Mouse (Mus musculus) lung, postnatal 0 days (tissue): ENCODE measurements around the gene Ublcp1. TPM values are rescaled to one million over a fixed set of nuclear protein-coding genes. Genes with fewer than 3 reads are reported as not detected.
"Not testable (repeated sequence)": the region's sequence is repeated elsewhere in the genome, so short reads cannot be mapped to it uniquely, and the experiment has no call there.

Experiments used
- ATAC-seq: fragments of 200-750 bp; cut with Nextera tagmentation; 2 replicates; pipeline ENCODE4 v1.8.0; 2017; ENCODE audit warnings: moderate library complexity
- DNase-seq: peaks from one replicate; pipeline ENCODE4 v3.0.0-alpha.2; 2016; ENCODE audit warnings: low spot score
- H3K27ac ChIP-seq: fragments of 300-500 bp; sonication (generic); 2 replicates; pipeline ENCODE4 v1.5.1; 2014; ENCODE audit warnings: antibody characterized with exemption, mild to moderate bottlenecking, low read length, mixed read lengths
- H3K27me3 ChIP-seq: fragments of 300-500 bp; sonication (generic); replicated peaks from 2 replicates; pipeline ENCODE4 v1.6.1; 2014; ENCODE audit warnings: low read length, mixed read lengths; ENCODE audit not compliant: insufficient read depth
- H3K36me3 ChIP-seq: fragments of 300-500 bp; sonication (generic); 2 replicates; pipeline ENCODE4 v1.6.1; 2014; ENCODE audit warnings: low read length, mixed read lengths; ENCODE audit not compliant: insufficient read depth
- H3K4me1 ChIP-seq: fragments of 300-500 bp; sonication (generic); 2 replicates; pipeline ENCODE4 v1.6.1; 2014; ENCODE audit warnings: antibody characterized with exemption, low read depth, low read length, mixed read lengths; ENCODE audit not compliant: insufficient read depth
- H3K4me2 ChIP-seq: fragments of 300-500 bp; sonication (generic); replicated peaks from 2 replicates; pipeline ENCODE4 v1.6.1; 2014; ENCODE audit warnings: low read depth, mild to moderate bottlenecking, low read length, moderate library complexity, mixed read lengths
- H3K4me3 ChIP-seq: fragments of 300-500 bp; sonication (generic); 2 replicates; pipeline ENCODE4 v1.5.1; 2014; ENCODE audit warnings: low read depth, low read length
- H3K9ac ChIP-seq: fragments of 300-500 bp; sonication (generic); replicated peaks from 2 replicates; pipeline ENCODE4 v1.6.1; 2014; ENCODE audit warnings: low read depth, mild to moderate bottlenecking
- H3K9me3 ChIP-seq: fragments of 300-500 bp; sonication (generic); 2 replicates; pipeline ENCODE4 v1.6.1; 2016; ENCODE audit warnings: low read length, mixed read lengths
- CTCF ChIP-seq: IDR thresholded peaks from 2 replicates; pipeline ENCODE4 v1.5.1; 2016; ENCODE audit warnings: antibody characterized with exemption, mild to moderate bottlenecking
- EP300 ChIP-seq: IDR thresholded peaks from 2 replicates; pipeline ENCODE4 v1.6.1; 2016; ENCODE audit warnings: antibody characterized with exemption, mild to moderate bottlenecking, control low read depth
- WGBS: fragments of 180-500 bp; shearing (Covaris S2); extraction: QIAGEN DNeasy Blood & Tissue Kit; methylation state at CpG from one replicate; pipeline ENCODE4 v1.1.7; 2014; 5-methylcytosine and 5-hydroxymethylcytosine counted together
- polyA plus RNA-seq: library from polyadenylated mRNA; unstranded; fragments of >200 nt; fragmentation: Nextera tagmentation; extraction: Ambion mirVana; gene quantifications from 2 replicates; pipeline ENCODE4 v1.2.1, GENCODE M21; 2015

The Ublcp1 gene
- polyA plus RNA-seq, 1 experiment from 2014 or later = 60.5 TPM

GRCm38 (mm10) chr11:44461493-44461892 lies 8.8 kb downstream of the Ublcp1 start:
- WGBS = 45% methylated on average over 6 of the region's 6 CpGs
- Histone ChIP-seq H3K27me3 (no peaks in the 10 kb centered on the region), H3K9ac (no peak overlapping the region), H3K4me3 (no peak overlapping the region), H3K27ac (no peak overlapping the region), H3K4me1 (no peaks in the 10 kb centered on the region), H3K36me3 (peaks cover 19% of the 10 kb centered on the region; the same call in 1 of the 2 replicates), H3K9me3 (no peaks in the 10 kb centered on the region), H3K4me2 (no peak overlapping the region)
- DNase-seq (peak; percentile 36), ATAC-seq (no peak)
- no peak for TF ChIP-seq CTCF
- TF ChIP-seq EP300 = no peak

GRCm38 (mm10) chr11:44453423-44453822 lies 16.9 kb downstream of the Ublcp1 start:
- H3K27ac ChIP-seq = no peak overlapping the region
- H3K9ac ChIP-seq = no peak overlapping the region
- H3K36me3 ChIP-seq = peaks cover 3% of the 10 kb centered on the region; the same call in 1 of the 2 replicates
- H3K9me3 ChIP-seq = no peaks in the 10 kb centered on the region
- 37% methylated on average over 2 of the region's 2 CpGs for WGBS
- H3K4me2 ChIP-seq = no peak overlapping the region
- TF ChIP-seq CTCF (peak; percentile 82), EP300 (no peak)
- peak; percentile 75 for DNase-seq
- H3K27me3 ChIP-seq = no peaks in the 10 kb centered on the region
- H3K4me1 ChIP-seq = no peaks in the 10 kb centered on the region
- peak; percentile 70 for ATAC-seq
- H3K4me3 ChIP-seq = no peak overlapping the region

GRCm38 (mm10) chr11:44452016-44452415 lies 18.3 kb downstream of the Ublcp1 start:
- not testable (repeated sequence) for H3K9ac ChIP-seq, ATAC-seq, H3K27me3 ChIP-seq, H3K36me3 ChIP-seq, DNase-seq, H3K4me2 ChIP-seq, H3K4me1 ChIP-seq, H3K4me3 ChIP-seq, H3K27ac ChIP-seq, H3K9me3 ChIP-seq
- 90% methylated on average over 5 of the region's 5 CpGs for WGBS

- DNase-seq (no peak), ATAC-seq (no peak)
- Histone ChIP-seq H3K36me3 (no peaks in the 10 kb centered on the region), H3K4me1 (no peaks in the 10 kb centered on the region), H3K27ac (no peak overlapping the region), H3K4me2 (no peak overlapping the region), H3K4me3 (no peak overlapping the region), H3K27me3 (no peaks in the 10 kb centered on the region), H3K9me3 (no peaks in the 10 kb centered on the region), H3K9ac (no peak overlapping the region)
- TF ChIP-seq CTCF (no peak), EP300 (no peak)
These were observed 19.3 kb downstream of the Ublcp1 start for GRCm38 (mm10) chr11:44451046-44451445.

GRCm38 (mm10) chr11:44437786-44438185 lies 32.5 kb downstream of the Ublcp1 start:
- Histone ChIP-seq H3K9me3 (no peaks in the 10 kb centered on the region), H3K9ac (no peak overlapping the region), H3K27ac (no peak overlapping the region), H3K27me3 (no peaks in the 10 kb centered on the region), H3K4me3 (no peak overlapping the region), H3K36me3 (no peaks in the 10 kb centered on the region), H3K4me2 (no peak overlapping the region), H3K4me1 (no peaks in the 10 kb centered on the region)
- 94% methylated on average over 6 of the region's 6 CpGs for WGBS
- TF ChIP-seq CTCF (no peak), EP300 (no peak)
- DNase-seq (no peak), ATAC-seq (no peak)

- WGBS = 78% methylated on average over 3 of the region's 3 CpGs
- DNase-seq (no peak), ATAC-seq (no peak)
- H3K4me2 ChIP-seq = no peak overlapping the region
- no peak overlapping the region for H3K4me3 ChIP-seq
- no peak overlapping the region for H3K27ac ChIP-seq
- H3K4me1 ChIP-seq = no peaks in the 10 kb centered on the region
- no peaks in the 10 kb centered on the region for H3K27me3 ChIP-seq
- no peaks in the 10 kb centered on the region for H3K9me3 ChIP-seq
- TF ChIP-seq EP300 (no peak), CTCF (no peak)
- no peak overlapping the region for H3K9ac ChIP-seq
- no peaks in the 10 kb centered on the region for H3K36me3 ChIP-seq
These were observed 40.3 kb downstream of the Ublcp1 start for GRCm38 (mm10) chr11:44430036-44430435.

- Histone ChIP-seq H3K4me1 (no peaks in the 10 kb centered on the region), H3K9ac (no peak overlapping the region), H3K36me3 (no peaks in the 10 kb centered on the region), H3K4me3 (no peak overlapping the region), H3K4me2 (no peak overlapping the region), H3K27me3 (no peaks in the 10 kb centered on the region), H3K9me3 (no peaks in the 10 kb centered on the region), H3K27ac (no peak overlapping the region)
- ATAC-seq (no peak), DNase-seq (no peak)
- 71% methylated on average over 2 of the region's 2 CpGs for WGBS
- TF ChIP-seq EP300 = no peak
- TF ChIP-seq CTCF = no peak
These were observed 42.3 kb downstream of the Ublcp1 start for GRCm38 (mm10) chr11:44427951-44428350.
